Mouse (Mus musculus) spleen, adult 2 months (tissue): ENCODE data around the gene Fgfbp1. TPM values are rescaled to one million over a fixed set of nuclear protein-coding genes. Genes with fewer than 3 reads are reported as not detected.
A peak's percentile ranks its signal among the peaks of the same experiment; 100 is the strongest.

Experiments
- DNase-seq, 2 experiments: peaks; one replicate each; pipeline versions ENCODE4 v3.0.0 to v3.0.0-alpha.2; 2012 to 2021; ENCODE audit warnings: low spot score in 2 of 2, low read depth in 1 of 2
- H3K27ac ChIP-seq: fragments of 200-500 bp; 2 replicates; pipeline ENCODE4 v1.5.1; 2012; ENCODE audit warnings: low read length, inconsistent platforms; ENCODE audit not compliant: insufficient read depth
- H3K27me3 ChIP-seq: fragments of 200-500 bp; 2 replicates; pipeline ENCODE4 v1.6.1; 2012; ENCODE audit warnings: mild to moderate bottlenecking, moderate library complexity, low read length, inconsistent platforms; ENCODE audit not compliant: control insufficient read depth, insufficient read depth
- H3K36me3 ChIP-seq: fragments of 200-500 bp; 2 replicates; pipeline ENCODE4 v1.6.1; 2012; ENCODE audit warnings: mild to moderate bottlenecking, low read length, inconsistent platforms; ENCODE audit not compliant: control insufficient read depth, insufficient read depth
- H3K4me1 ChIP-seq: fragments of 200-500 bp; 2 replicates; pipeline ENCODE4 v1.6.1; 2011; ENCODE audit warnings: inconsistent platforms; ENCODE audit not compliant: control insufficient read depth, insufficient read depth, insufficient read length
- H3K4me3 ChIP-seq: fragments of 200-500 bp; 2 replicates; pipeline ENCODE4 v1.5.1; 2011; ENCODE audit warnings: mild to moderate bottlenecking, inconsistent platforms; ENCODE audit not compliant: insufficient read depth, insufficient read length; ENCODE audit errors: extremely low read depth
- CTCF ChIP-seq: fragments of 200-500 bp; IDR thresholded peaks from 2 replicates; pipeline ENCODE4 v1.5.1; 2011; ENCODE audit warnings: mild to moderate bottlenecking, inconsistent platforms; ENCODE audit not compliant: insufficient read depth, insufficient read length, insufficient replicate concordance; ENCODE audit errors: extremely low read depth
- POLR2A ChIP-seq: fragments of 200-500 bp; IDR thresholded peaks from 2 replicates; pipeline ENCODE4 v1.6.1; 2011; ENCODE audit warnings: low read depth, low read length, inconsistent platforms
- WGBS: fragments of 180-500 bp; shearing (Covaris S2); methylation state at CpG from one replicate; pipeline ENCODE4 v1.1.7; 2018; 5-methylcytosine and 5-hydroxymethylcytosine counted together
- polyA plus RNA-seq: library from polyadenylated mRNA; depleted of rRNA; stranded (reverse); fragments of >200 nt; gene quantifications from 2 replicates; pipeline ENCODE4 v1.2.3, GENCODE M21; 2012; rRNA removed

The Fgfbp1 gene
- not detected in 2 replicates for polyA plus RNA-seq

- H3K36me3 ChIP-seq: no peaks in the 10 kb centered on the region
- no peaks in the 10 kb centered on the region for H3K4me1 ChIP-seq
- H3K4me3 ChIP-seq: no peak within 1 kb of the TSS
- WGBS: 75% methylated on average over 4 of the region's 4 CpGs
- no peaks in the 10 kb centered on the region for H3K27me3 ChIP-seq
- TF ChIP-seq CTCF (no peak), POLR2A (no peak)
- H3K27ac ChIP-seq: no peak within 1 kb of the TSS
- no peak for DNase-seq
These were observed at the start of gene Fgfbp1 for GRCm38 (mm10) chr5:43981620-43982019. Gene Fgfbp1, minus strand, starts transcription at chr5:43981779.

DNA sequence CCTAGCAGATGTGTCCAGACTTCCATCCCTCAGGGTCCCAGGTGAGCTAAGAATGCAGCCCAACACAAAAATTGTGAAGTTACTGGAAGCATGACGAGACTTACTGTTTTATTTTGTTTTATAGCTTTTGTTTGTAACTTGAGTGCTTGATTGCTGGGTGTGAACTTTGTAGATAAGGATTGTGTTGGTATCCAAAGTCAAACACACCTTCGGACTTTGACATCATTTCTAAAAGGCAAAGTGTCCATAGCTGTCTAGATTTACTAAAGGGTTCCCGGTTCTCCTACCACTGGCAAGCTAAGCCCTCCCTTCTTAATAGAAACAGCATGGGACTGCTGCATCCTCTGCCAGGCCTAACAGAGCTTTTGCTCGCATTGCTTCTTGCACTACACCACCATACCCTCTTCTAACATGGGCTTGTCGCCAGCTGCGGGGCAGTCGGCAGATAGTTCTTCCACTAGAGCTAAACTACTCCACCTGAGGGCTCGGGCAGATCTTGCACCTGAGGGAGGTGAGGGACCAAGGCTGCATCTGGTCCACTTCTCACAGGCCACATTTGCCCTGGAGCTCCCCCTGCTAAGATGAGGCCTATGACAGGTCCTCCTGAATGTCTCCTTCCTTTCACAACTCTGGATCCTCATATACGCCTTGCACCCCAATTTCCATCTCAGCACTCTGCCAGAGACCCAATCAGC is 16.9 kb upstream of the Fgfbp1 start:
- TF ChIP-seq CTCF (no peak), POLR2A (no peak)
- DNase-seq: no peak
- no peak overlapping the region for H3K4me3 ChIP-seq
- H3K36me3 ChIP-seq: no peaks in the 10 kb centered on the region
- 91% methylated on average over 9 of the region's 9 CpGs for WGBS
- H3K27me3 ChIP-seq: no peaks in the 10 kb centered on the region
- H3K4me1 ChIP-seq: peaks cover 3% of the 10 kb centered on the region; the same call in 1 of the 2 replicates
- H3K27ac ChIP-seq: no peak overlapping the region

- no peaks in the 10 kb centered on the region for H3K36me3 ChIP-seq
- WGBS: 89% methylated on average over 8 of the region's 8 CpGs
- H3K27ac ChIP-seq: no peak overlapping the region
- peaks cover 3% of the 10 kb centered on the region; the same call in 1 of the 2 replicates for H3K4me1 ChIP-seq
- TF ChIP-seq CTCF: no peak
- no peak for TF ChIP-seq POLR2A
- no peak overlapping the region for H3K4me3 ChIP-seq
- DNase-seq: no peak
- no peaks in the 10 kb centered on the region for H3K27me3 ChIP-seq
These were observed 16.0 kb upstream of the Fgfbp1 start for GRCm38 (mm10) chr5:43997626-43998025.

DNA sequence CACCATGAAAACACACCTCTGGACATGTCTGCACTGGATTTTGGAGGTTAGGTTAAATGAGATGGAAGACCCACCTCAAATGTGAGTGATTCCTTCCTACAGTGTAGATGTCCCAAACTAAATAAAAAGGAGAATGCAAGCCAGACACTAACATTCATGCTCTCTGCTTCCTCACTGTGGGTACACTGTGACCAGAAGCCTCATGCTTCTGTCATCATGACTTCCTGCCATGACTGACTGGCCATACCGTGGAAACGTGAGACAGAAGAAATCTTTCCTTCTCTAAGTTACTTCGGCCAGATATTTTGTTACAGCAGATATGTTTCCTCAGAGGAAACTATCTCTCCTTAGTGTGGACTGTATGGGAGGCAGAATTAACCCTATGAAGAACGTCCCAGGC is 14.6 kb upstream of the Fgfbp1 start:
- no peaks in the 10 kb centered on the region for H3K36me3 ChIP-seq
- no peak for TF ChIP-seq CTCF
- no peak for TF ChIP-seq POLR2A
- H3K27me3 ChIP-seq: no peaks in the 10 kb centered on the region
- peaks cover 3% of the 10 kb centered on the region; the same call in 1 of the 2 replicates for H3K4me1 ChIP-seq
- H3K27ac ChIP-seq: no peak overlapping the region
- DNase-seq: no peak
- no peak overlapping the region for H3K4me3 ChIP-seq
- WGBS: 17% methylated on average over 4 of the region's 4 CpGs

GRCm38 (mm10) chr5:43994981-43995380 is 13.4 kb upstream of the Fgfbp1 start:
- no peaks in the 10 kb centered on the region for H3K27me3 ChIP-seq
- no peak for TF ChIP-seq POLR2A
- no peak for TF ChIP-seq CTCF
- H3K36me3 ChIP-seq: no peaks in the 10 kb centered on the region
- WGBS: 33% methylated on average over 2 of the region's 2 CpGs
- H3K4me1 ChIP-seq: peaks cover 3% of the 10 kb centered on the region; the same call in 1 of the 2 replicates
- H3K4me3 ChIP-seq: no peak overlapping the region
- DNase-seq: peak; percentile 11 to 18
- no peak overlapping the region for H3K27ac ChIP-seq

DNA sequence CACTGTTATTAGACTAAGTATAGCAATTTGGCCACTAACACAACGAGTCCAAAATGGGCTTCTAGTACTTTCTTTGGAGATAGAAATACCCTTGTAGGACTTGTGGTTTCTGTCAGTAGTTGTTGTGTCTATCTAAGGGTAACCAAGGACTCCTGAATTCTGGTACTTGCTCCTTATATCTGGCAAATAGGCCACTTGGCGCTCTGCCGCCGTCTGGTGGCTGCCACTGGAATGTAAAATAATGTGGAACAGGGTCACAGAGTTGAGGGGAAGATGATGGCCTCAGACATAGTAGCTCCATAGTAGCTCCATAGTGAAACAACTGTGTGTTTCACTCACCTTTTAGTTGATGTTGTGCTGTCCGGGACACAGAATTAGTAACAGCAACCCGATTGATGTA is 8.7 kb upstream of the Fgfbp1 start:
- H3K4me3 ChIP-seq: no peak overlapping the region
- no peaks in the 10 kb centered on the region for H3K36me3 ChIP-seq
- peak; percentile 18 to 77 for DNase-seq
- TF ChIP-seq CTCF: peak; percentile 88; the same call in 1 of the 2 replicates
- TF ChIP-seq POLR2A: no peak
- no peak overlapping the region for H3K27ac ChIP-seq
- 48% methylated on average over 6 of the region's 6 CpGs for WGBS
- no peaks in the 10 kb centered on the region for H3K27me3 ChIP-seq
- 0 out of 2 replicates have a peak, but pooled peaks cover 2% of the 10 kb centered on the region for H3K4me1 ChIP-seq

GRCm38 (mm10) chr5:43989017-43989416 is 7.4 kb upstream of the Fgfbp1 start:
- Histone ChIP-seq H3K4me3 (no peak overlapping the region), H3K4me1 (no peaks in the 10 kb centered on the region), H3K36me3 (no peaks in the 10 kb centered on the region), H3K27ac (no peak overlapping the region), H3K27me3 (no peaks in the 10 kb centered on the region)
- TF ChIP-seq POLR2A (no peak), CTCF (peak; percentile 27; the same call in 1 of the 2 replicates)
- peak in 1 of 2 experiments; percentile 18 for DNase-seq
- 77% methylated on average over 5 of the region's 5 CpGs for WGBS
